Mouse (Mus musculus): ENCODE results near the gene Ugt8a.

Ugt8a gene

GRCm38 (mm10) chr3:125861601-125862000, 76.8 kb downstream of the Ugt8a start:
- no peak for DNase-seq (ENCODE audit: low spot score)

- DNase-seq (ENCODE audit: low spot score) = peak; percentile 73
Measured at GRCm38 (mm10) chr3:125849163-125849872, 89.1 kb downstream of the Ugt8a start.

GRCm38 (mm10) chr3:125828051-125828450, 110.4 kb downstream of the Ugt8a start:
- no peak for DNase-seq (ENCODE audit: low spot score)

- no peak for DNase-seq (ENCODE audit: low spot score)
Measured at GRCm38 (mm10) chr3:125827256-125827655, 111.2 kb downstream of the Ugt8a start.

GRCm38 (mm10) chr3:125819741-125820140, 118.7 kb downstream of the Ugt8a start:
- DNase-seq (ENCODE audit: low spot score) = no peak

Data from embryo, embryonic 10.5 days (tissue).